Mouse (Mus musculus) megakaryocyte, embryonic 14.5 days (primary cell): ENCODE measurements around the gene Plin4.

Experiments
- FLI1 ChIP-seq: IDR thresholded peaks from 2 replicates; pipeline ENCODE4 v1.6.1; 2012; ENCODE audit warnings: low read length, inconsistent platforms, mixed read lengths
- GATA1 ChIP-seq: IDR thresholded peaks from 3 replicates; pipeline ENCODE4 v1.6.1; 2012; ENCODE audit warnings: mixed read lengths, low read length, inconsistent platforms, borderline replicate concordance

DNA sequence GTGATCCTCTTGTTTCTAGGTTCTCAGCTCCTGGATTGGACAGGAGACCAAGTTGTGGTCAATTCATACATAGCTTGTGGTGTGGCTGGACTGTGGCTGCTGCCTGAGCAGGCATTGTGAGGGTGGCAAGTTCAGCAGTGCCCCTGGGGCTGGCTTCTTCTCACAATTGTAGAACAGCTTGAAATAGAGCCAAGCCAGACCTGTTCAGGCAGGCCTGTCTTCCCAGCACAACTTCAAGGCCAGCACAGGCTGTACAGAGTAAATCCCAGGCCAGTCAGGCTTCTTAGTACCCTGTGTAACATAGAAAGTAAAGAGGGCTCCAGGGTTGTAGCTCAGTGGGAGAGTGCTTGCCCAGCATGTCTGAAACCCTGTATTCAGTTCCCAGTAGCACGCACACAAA is 16.8 kb downstream of the Plin4 start:
- no peak for TF ChIP-seq GATA1
- no peak for TF ChIP-seq FLI1
